ENCODE assay signal across 19 mouse cellular contexts in genomic region chr13:77263400-77264179, GRCm38 (mm10).
A peak's percentile ranks its signal among the peaks of the same experiment; 100 is the strongest.
DNase-seq lines count a peak whose midpoint lies in the region; ATAC-seq lines count a peak whose summit lies in the region.
"Had no signal": no experiment of that assay in that cellular context is flagged by ENCODE, and none has a peak within 500 bp of the region (broad histone marks: within the 10 kb centered on the region; RNA-seq: fewer than 3 reads in every experiment).

No protein-coding gene starts in this region.

- H3K4me2 ChIP-seq in kidney, embryonic 15.5 days, result no peak overlapping the region
- no peak overlapping the region for H3K4me2 ChIP-seq in embryonic facial prominence, embryonic 11.5 days (ENCODE audit: low read depth, low read length)
- H3K4me2 ChIP-seq: embryonic facial prominence, embryonic 13.5 days; forebrain, embryonic 12.5 days; hindbrain, embryonic 15.5 days; liver, embryonic 12.5 days had no signal

- H3K36me3 ChIP-seq in kidney, embryonic 15.5 days, result no peaks in the 10 kb centered on the region
- no peaks in the 10 kb centered on the region for H3K36me3 ChIP-seq in embryonic facial prominence, embryonic 11.5 days (replicated peaks; ENCODE audit: control insufficient read depth, insufficient read depth, low read depth, low read length)
- H3K36me3 ChIP-seq: embryonic facial prominence, embryonic 13.5 days; forebrain, embryonic 12.5 days; liver, embryonic 12.5 days had no signal

- H3K27me3 ChIP-seq in kidney, embryonic 15.5 days, result no peaks in the 10 kb centered on the region
- H3K27me3 ChIP-seq in embryonic facial prominence, embryonic 11.5 days (ENCODE audit: control insufficient read depth, insufficient read depth, low read length), result no peaks in the 10 kb centered on the region
- H3K27me3 ChIP-seq: forebrain, embryonic 12.5 days; hindbrain, embryonic 15.5 days; liver, embryonic 12.5 days had no signal

- no peak overlapping the region for H3K9ac ChIP-seq in kidney, embryonic 15.5 days
- no peak overlapping the region for H3K9ac ChIP-seq in embryonic facial prominence, embryonic 11.5 days (replicated peaks; ENCODE audit: low read length)
- H3K9ac ChIP-seq: embryonic facial prominence, embryonic 13.5 days; forebrain, embryonic 12.5 days; hindbrain, embryonic 15.5 days; liver, embryonic 12.5 days had no signal

- DNase-seq in kidney, adult 8-10 months, result no peak
- DNase-seq in embryo, embryonic 10.5 days (ENCODE audit: low spot score), result peak; percentile 66
- DNase-seq in embryonic facial prominence, embryonic 11.5 days (ENCODE audit: low spot score), result peak; percentile 39
- DNase-seq in mesoderm, embryonic 11.5 days (ENCODE audit: low read depth, low spot score), result peak; percentile 66
- no peak for DNase-seq in right cerebral cortex, postnatal 10 days (ENCODE audit: low spot score in 2 of 2)
- DNase-seq: adrenal gland, postnatal 10 days; cerebellum, adult 2 months; gastrocnemius, adult 2 months; heart, postnatal 14 days; kidney, adult 18-20 months; right cerebral cortex, postnatal 14 days; thymus, postnatal 4 days had no signal

- no peak overlapping the region for H3K4me3 ChIP-seq in kidney, embryonic 15.5 days (replicated peaks)
- H3K4me3 ChIP-seq in embryonic facial prominence, embryonic 11.5 days (ENCODE audit: low read depth, low read length), result no peak overlapping the region
- H3K4me3 ChIP-seq: embryonic facial prominence, embryonic 13.5 days; forebrain, embryonic 12.5 days; gastrocnemius, adult 2 months; hindbrain, embryonic 15.5 days; liver, embryonic 12.5 days had no signal

- no peak overlapping the region for H3K27ac ChIP-seq in kidney, embryonic 15.5 days
- H3K27ac ChIP-seq in embryonic facial prominence, embryonic 11.5 days (replicated peaks; ENCODE audit: low read depth, low read length), result no peak overlapping the region
- H3K27ac ChIP-seq: embryonic facial prominence, embryonic 13.5 days; forebrain, embryonic 12.5 days; gastrocnemius, adult 2 months; hindbrain, embryonic 15.5 days; liver, embryonic 12.5 days had no signal

- WGBS in kidney, embryonic 15.5 days, result 13% methylated on average over 7 of the region's 7 CpGs
- WGBS in embryonic facial prominence, embryonic 11.5 days, result 54% methylated on average over 7 of the region's 7 CpGs

- ATAC-seq in kidney, embryonic 15.5 days (replicated peaks; ENCODE audit: low FRiP score), result peak; percentile 90
- ATAC-seq in embryonic facial prominence, embryonic 11.5 days (replicated peaks; ENCODE audit: insufficient number of reproducible peaks, low FRiP score, low TSS enrichment, low read depth), result no peak
- no peak for ATAC-seq in monocyte, adult 5-6 weeks (replicated peaks; ENCODE audit: insufficient number of reproducible peaks, low FRiP score, low TSS enrichment, poor library complexity, severe bottlenecking)
- ATAC-seq: lung, postnatal 0 days had no signal

- no peaks in the 10 kb centered on the region for H3K9me3 ChIP-seq in kidney, embryonic 15.5 days (replicated peaks)
- no peaks in the 10 kb centered on the region for H3K9me3 ChIP-seq in embryonic facial prominence, embryonic 11.5 days (replicated peaks; ENCODE audit: control insufficient read depth, low read length)
- H3K9me3 ChIP-seq: embryonic facial prominence, embryonic 13.5 days; forebrain, embryonic 12.5 days; hindbrain, embryonic 15.5 days; liver, embryonic 12.5 days had no signal

- H3K4me1 ChIP-seq in kidney, embryonic 15.5 days, result no peaks in the 10 kb centered on the region
- no peaks in the 10 kb centered on the region for H3K4me1 ChIP-seq in embryonic facial prominence, embryonic 11.5 days (ENCODE audit: control insufficient read depth, insufficient read depth, low read length)
- H3K4me1 ChIP-seq: embryonic facial prominence, embryonic 13.5 days; forebrain, embryonic 12.5 days; hindbrain, embryonic 15.5 days had no signal

Comparison
In these comparisons a context has a peak if more than half of its experiments do, and no peak if none do; other contexts are left out.
1. DNase-seq: peak in embryo, embryonic 10.5 days (single experiment), embryonic facial prominence, embryonic 11.5 days (single experiment) and mesoderm, embryonic 11.5 days (single experiment); none in kidney, adult 8-10 months (0 of 2) and right cerebral cortex, postnatal 10 days (0 of 2).